Mouse (Mus musculus) thymus, adult 2 months (tissue): ENCODE measurements at regions not wholly inside any gene's neighbourhood (a gene's known extent, or its start where the extent isn't known, plus 50 kb on each side); places are given as distances from the start of the nearest gene placed in this dataset.

Source experiments
- CTCF ChIP-seq: fragments of 200-500 bp; IDR thresholded peaks from 2 replicates; pipeline ENCODE4 v1.5.1; 2012; ENCODE audit warnings: mild to moderate bottlenecking, control low read depth, low read length, moderate library complexity, borderline replicate concordance; ENCODE audit not compliant: control insufficient read depth, poor library complexity, insufficient read depth; ENCODE audit errors: extremely low read depth
- POLR2A ChIP-seq: fragments of 200-500 bp; IDR thresholded peaks from 2 replicates; pipeline ENCODE4 v1.6.1; 2012; ENCODE audit warnings: mild to moderate bottlenecking, low read length, control low read depth, moderate library complexity; ENCODE audit not compliant: control insufficient read depth, poor library complexity, insufficient read depth; ENCODE audit errors: extremely low read depth

GRCm38 (mm10) chr17:4654221-4654620 is 339.9 kb upstream of the Arid1b start:
- TF ChIP-seq CTCF, result no peak
- TF ChIP-seq POLR2A, result no peak
